Mouse (Mus musculus): ENCODE data around the gene Cbs. TPM values are rescaled to one million over a fixed set of nuclear protein-coding genes. Genes with fewer than 3 reads are reported as not detected.
A peak's percentile ranks its signal among the peaks of the same experiment; 100 is the strongest.

Gene Cbs
- total RNA-seq (2021), result 10 to 100 TPM; 46.7 to 51.6 TPM
- long read RNA-seq, experiment 1, full-length matches to known transcripts, result 55 of 62 reads
- long read RNA-seq, experiment 1, partial matches to known transcripts, result 1 of 62 reads
- long read RNA-seq, experiment 1, other reads (novel, unspliced or antisense), result 6 of 62 reads
- long read RNA-seq, experiment 2, full-length matches to known transcripts, result 40 of 46 reads
- long read RNA-seq, experiment 2, partial matches to known transcripts, result 1 of 46 reads
- long read RNA-seq, experiment 2, other reads (novel, unspliced or antisense), result 5 of 46 reads

DNA sequence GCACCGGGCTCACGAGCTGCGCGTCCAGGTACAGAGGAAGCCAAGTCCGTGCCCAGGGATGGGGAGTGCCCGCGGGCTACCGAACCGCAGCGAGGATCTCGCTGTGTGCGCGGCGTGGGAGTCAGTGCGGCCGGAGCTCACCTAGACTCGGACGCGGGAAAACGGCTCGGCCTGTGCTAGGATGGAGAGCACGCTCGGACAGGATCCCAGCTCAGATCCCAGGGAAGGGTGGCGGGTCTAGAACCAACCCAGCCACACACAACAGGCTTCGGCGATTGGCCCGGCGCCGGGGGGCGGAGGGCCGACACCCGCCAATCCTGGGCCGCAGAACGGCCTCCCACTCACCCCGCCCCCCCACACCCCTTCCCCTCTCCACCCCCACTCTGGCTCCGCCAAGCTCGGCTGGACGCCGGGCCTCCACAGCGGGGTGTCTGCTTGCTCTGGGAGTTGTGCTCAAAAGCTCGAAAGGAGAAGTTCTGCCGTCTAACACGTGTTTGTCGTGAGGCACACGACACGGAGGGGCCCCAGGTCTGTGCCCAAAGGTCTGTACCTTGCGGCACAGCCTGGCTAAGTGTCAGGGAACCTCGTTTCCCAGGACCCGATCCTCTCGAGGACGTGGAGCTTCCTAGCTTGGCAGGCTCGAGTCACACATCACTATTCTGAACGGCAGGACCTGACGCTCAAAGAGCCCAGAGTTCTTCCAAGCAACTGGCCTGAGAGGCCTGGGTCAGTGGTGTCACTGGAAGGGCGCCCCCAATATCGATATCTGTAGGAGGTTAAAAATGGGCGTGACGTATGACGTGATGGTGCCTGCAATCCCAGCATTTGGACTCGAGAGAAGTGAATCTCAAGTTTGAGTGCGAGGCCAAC is at the start of gene Cbs:
TSS of gene Cbs (minus strand) at position 297 of the 870 bp plus-strand sequence.
- Histone ChIP-seq H3K4me3 (peak within 1 kb of the TSS; percentile 47), H3K27ac (peak within 1 kb of the TSS; percentile 78)
- intact Hi-C loops (cut with DNase I), result no loop called here
- no peak for TF ChIP-seq CTCF (IDR thresholded peaks at IDR 0.05)
- DNase-seq (ENCODE audit: extremely low spot score in 1 of 2, low spot score in 2 of 2), result peak; percentile 66 to 75

DNA sequence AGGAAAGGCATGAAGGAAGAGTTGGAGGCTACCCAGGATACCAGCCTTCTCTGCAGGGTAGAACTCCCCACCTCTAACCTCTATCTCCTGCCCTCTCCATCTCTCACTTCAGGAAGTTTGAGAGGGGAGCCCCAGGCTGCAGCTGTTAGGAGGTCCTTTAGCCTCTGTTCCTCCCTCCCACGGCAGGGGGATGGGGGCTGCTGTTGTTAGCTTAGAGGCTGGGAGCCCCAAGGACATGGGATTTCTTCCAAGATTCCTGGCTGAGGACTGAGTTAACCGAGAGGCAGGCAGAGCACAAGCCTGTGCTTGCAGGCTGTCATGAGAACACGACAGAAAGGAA is 49.2 kb upstream of the Cbs start:
- no peak for DNase-seq (ENCODE audit: extremely low spot score in 1 of 2, low spot score in 2 of 2)
- no peak overlapping the region for H3K27ac ChIP-seq
- H3K4me3 ChIP-seq, result no peak overlapping the region
- intact Hi-C loops (cut with DNase I), result loop anchor here (5.0 to 10.0 kb wide), 2 partner anchors 386 to 519 kb away; no protein-coding TSS in a partner anchor
- no peak for TF ChIP-seq CTCF (IDR thresholded peaks at IDR 0.05)

DNA sequence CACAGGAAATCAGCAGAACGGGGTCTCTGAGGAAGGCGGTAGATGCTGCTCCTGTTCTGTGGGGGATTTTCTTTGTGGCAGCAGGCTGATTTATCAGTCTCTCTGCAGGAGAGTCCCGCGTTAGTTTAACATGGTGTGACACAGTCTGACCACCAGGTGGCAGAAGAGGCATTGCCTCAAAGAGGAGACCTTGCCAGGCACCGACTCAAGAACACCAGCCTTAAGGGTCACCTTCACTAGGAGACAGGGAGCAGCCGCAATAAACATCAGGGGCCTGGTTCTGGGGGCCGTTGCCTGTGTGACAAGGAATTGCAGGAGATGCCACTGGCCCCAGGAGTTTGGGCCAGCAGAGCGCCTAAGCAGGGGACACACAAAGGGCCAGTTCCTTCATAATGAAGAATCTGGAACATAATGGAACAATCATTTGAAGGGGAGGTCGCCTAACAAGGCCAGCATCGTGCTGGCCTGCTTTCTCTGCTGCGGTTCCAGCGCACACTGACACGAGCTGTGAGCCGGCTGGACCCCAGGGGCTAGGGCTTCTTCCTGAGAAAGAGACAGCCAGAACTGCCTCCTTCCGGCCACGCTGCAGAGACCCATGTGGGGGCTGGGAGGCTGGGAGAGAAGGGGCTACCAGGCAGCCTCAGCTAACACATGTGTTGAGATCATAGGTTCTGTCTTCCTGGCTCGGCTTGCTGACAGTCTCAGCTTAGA is 48.6 kb upstream of the Cbs start:
- intact Hi-C loops (cut with DNase I), result loop anchor here (1.0 to 10.0 kb wide), 3 partner anchors 340 to 519 kb away; no protein-coding TSS in a partner anchor
- peak; percentile 79 to 84 for DNase-seq (ENCODE audit: extremely low spot score in 1 of 2, low spot score in 2 of 2)
- peak; percentile 95 for TF ChIP-seq CTCF (IDR thresholded peaks at IDR 0.05)
- Histone ChIP-seq H3K4me3 (no peak overlapping the region), H3K27ac (peak overlapping the region; percentile 51)

DNA sequence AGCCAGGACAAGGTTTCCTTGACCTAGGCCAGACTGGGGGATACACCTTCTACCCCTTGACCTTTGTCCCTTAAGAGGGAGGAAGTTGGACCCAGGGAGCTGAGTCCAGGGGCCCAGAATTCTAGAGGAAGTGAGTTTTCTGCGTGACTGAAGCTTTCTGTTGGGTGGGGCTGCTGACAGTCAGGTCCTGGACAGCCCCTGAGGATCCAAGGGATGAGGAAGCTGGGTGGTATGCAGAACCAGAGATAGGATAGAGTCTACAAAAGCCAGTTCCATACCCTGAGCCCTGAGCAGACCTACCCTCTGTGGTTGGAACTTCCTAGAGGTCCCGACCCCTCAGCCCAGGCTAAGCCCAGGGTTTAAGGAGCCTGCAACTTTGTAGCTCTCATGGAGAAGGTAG is 43.4 kb upstream of the Cbs start:
- no peak for DNase-seq (ENCODE audit: extremely low spot score in 1 of 2, low spot score in 2 of 2)
- no peak for TF ChIP-seq CTCF (IDR thresholded peaks at IDR 0.05)
- Histone ChIP-seq H3K27ac (no peak overlapping the region), H3K4me3 (no peak overlapping the region)
- intact Hi-C loops (cut with DNase I), result loop anchor here (10.0 kb wide), 1 partner anchor 524 kb away; no protein-coding TSS in a partner anchor

DNA sequence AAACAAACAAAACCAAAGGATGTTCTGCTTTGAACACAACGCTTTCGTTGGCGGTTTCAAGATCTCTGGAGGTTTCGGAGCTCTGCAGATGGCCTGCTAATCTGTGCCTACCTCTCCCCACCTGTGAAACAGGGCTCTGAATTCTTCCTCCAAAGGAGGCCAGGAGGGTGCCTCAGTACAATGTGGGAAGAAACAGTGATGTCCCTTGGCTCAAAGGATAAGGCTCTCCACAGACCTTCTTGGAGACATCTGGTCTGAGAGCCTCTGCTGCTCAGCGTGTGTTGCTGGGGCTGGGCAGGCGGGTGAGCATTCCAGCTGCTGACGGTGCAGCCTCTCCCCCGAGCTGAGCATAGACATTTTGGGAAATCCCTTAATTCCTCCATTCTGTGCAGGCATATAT is 40.5 kb upstream of the Cbs start, which contains the start of gene Cryaa:
TSS of gene Cryaa (plus strand) at position 301 of the 400 bp plus-strand sequence.
- Histone ChIP-seq H3K4me3 (no peak within 1 kb of the TSS), H3K27ac (no peak within 1 kb of the TSS)
- no peak for DNase-seq (ENCODE audit: extremely low spot score in 1 of 2, low spot score in 2 of 2)
- no peak for TF ChIP-seq CTCF (IDR thresholded peaks at IDR 0.05)
- intact Hi-C loops (cut with DNase I), result no loop called here

DNA sequence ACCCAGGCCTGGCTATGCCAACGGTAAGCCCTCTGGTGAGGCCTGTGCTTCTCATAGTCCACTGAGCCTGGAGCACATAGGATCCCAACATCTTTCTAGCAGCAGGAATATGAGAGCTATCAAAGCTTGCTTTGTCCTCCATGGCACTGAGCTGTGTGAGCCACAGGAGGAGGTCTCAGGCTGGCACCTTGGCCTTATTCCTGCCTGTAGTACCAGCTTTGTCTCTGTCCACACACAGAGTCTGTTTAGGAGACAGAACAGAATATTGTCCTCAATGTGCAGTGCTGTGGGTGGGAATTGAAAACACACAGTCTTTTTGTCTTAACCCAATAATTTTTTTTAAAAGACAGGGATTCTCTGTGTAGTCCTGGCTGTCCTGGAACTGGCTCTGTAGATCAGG is 37.4 kb upstream of the Cbs start:
- no peak for TF ChIP-seq CTCF (IDR thresholded peaks at IDR 0.05)
- H3K27ac ChIP-seq, result peak overlapping the region; percentile 30; the same call in 1 of the 2 replicates
- intact Hi-C loops (cut with DNase I), result no loop called here
- DNase-seq (ENCODE audit: extremely low spot score in 1 of 2, low spot score in 2 of 2), result no peak
- H3K4me3 ChIP-seq, result no peak overlapping the region

DNA sequence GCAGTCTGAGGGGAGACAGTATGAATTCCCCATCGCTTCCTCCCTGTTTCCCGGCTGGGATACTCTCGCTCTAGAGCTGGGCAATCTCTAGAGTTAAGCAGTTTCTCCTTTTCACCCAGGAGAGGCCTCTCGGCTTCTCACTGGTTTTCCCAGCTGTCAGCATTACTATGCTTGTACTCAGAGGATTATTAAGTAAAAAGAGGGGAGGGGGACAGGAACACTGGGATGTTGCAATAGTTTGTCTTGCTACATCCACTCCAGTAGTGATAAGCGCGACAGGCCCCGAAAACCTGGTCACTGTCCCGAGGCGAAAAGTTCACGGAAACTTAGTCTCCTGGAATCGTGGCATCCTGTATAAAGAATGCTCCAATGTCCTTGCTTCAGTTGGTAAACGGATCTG is 35.2 kb upstream of the Cbs start:
- DNase-seq (ENCODE audit: extremely low spot score in 1 of 2, low spot score in 2 of 2), result no peak
- H3K27ac ChIP-seq, result no peak overlapping the region
- no peak overlapping the region for H3K4me3 ChIP-seq
- intact Hi-C loops (cut with DNase I), result no loop called here
- no peak for TF ChIP-seq CTCF (IDR thresholded peaks at IDR 0.05)

DNA sequence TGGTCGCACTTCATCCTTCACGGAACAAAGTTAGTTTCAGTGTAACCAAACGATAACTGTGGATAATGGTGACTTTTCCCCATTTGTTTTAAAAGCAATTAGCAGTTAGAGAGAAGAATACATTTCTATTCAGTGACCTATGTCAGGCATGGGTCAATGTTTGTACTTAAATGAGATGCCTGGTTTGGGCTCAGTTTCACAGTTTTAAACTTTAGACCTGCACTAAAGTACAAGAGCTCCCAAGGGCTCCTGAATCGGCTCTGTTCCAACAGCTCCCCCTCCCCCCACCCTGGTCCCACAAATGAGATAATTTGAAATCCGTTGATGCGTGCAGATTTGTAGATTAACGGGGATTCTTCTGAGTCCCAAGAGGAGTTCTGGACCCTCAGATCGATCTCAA is 34.7 kb upstream of the Cbs start:
- no peak for DNase-seq (ENCODE audit: extremely low spot score in 1 of 2, low spot score in 2 of 2)
- no peak for TF ChIP-seq CTCF (IDR thresholded peaks at IDR 0.05)
- H3K27ac ChIP-seq, result no peak overlapping the region
- no peak overlapping the region for H3K4me3 ChIP-seq
- intact Hi-C loops (cut with DNase I), result no loop called here

DNA sequence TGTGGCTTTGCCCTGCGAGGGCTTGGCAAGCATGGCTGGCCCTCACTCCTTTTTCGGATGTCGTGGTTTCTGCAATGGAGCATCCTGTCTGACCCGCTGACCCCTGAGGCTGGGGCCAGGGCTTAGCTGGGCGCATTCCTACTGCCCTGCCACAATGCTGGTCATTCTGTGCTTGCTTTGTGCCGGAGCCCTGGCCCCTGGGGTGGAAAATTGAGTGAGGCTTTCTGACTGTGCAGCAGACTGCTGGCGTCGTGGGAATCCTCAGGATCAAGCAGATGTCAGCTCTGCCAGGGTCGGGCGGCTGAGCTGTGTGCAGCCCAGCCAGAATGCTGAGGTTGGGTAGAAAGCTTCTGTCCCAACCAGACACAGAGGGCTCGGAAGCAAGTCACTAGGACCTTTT is 33.1 kb upstream of the Cbs start:
- Histone ChIP-seq H3K4me3 (no peak overlapping the region), H3K27ac (no peak overlapping the region)
- no peak for DNase-seq (ENCODE audit: extremely low spot score in 1 of 2, low spot score in 2 of 2)
- no peak for TF ChIP-seq CTCF (IDR thresholded peaks at IDR 0.05)
- intact Hi-C loops (cut with DNase I), result no loop called here

DNA sequence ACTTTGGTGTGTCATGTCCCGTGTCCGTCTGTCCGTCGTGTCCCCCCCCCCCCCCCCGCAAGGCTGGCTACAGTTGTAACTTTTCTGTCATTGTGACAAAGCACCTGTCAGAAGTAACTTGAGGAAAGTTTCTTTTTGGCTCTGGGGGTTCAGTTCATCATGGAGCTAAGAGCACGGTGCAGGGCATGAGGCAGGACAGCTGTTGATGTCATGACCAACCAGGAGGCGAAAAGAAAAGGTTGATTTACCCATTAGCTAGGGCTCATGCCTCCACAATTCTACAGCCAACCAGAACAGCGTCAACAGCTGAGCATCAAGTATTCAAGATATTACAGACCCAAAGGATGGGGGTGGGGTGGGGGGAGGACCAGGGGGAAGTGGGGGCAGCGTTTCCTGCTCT is 31.3 kb upstream of the Cbs start:
- intact Hi-C loops (cut with DNase I), result no loop called here
- no peak for TF ChIP-seq CTCF (IDR thresholded peaks at IDR 0.05)
- Histone ChIP-seq H3K27ac (no peak overlapping the region), H3K4me3 (no peak overlapping the region)
- DNase-seq (ENCODE audit: extremely low spot score in 1 of 2, low spot score in 2 of 2), result no peak

DNA sequence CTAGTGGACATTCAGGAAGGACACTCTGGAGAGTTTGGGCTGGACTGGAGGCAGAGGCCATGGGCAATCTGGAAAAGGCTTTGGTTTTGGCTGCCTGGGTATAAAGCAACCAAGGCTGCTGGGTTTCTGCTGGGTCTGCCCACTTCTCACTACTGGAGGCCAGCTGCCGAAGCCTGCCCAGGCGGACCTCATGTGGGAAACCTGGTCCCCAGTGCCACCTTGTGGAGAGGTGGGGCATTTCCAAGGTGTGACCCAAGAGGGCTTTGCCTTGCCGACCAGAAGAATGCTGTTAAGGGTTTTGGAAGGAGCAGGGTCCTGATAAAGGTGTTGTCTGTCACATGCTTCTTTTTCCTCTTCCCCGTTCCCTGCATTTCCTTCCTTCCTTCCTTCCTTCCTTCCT is 27.7 kb upstream of the Cbs start:
- H3K27ac ChIP-seq, result no peak overlapping the region
- peak; percentile 78 to 82 for DNase-seq (ENCODE audit: extremely low spot score in 1 of 2, low spot score in 2 of 2)
- intact Hi-C loops (cut with DNase I), result loop anchor here (1.0 to 5.0 kb wide), 3 partner anchors 136 to 335 kb away; no protein-coding TSS in a partner anchor
- peak; percentile 80 for TF ChIP-seq CTCF (IDR thresholded peaks at IDR 0.05)
- H3K4me3 ChIP-seq, result no peak overlapping the region

DNA sequence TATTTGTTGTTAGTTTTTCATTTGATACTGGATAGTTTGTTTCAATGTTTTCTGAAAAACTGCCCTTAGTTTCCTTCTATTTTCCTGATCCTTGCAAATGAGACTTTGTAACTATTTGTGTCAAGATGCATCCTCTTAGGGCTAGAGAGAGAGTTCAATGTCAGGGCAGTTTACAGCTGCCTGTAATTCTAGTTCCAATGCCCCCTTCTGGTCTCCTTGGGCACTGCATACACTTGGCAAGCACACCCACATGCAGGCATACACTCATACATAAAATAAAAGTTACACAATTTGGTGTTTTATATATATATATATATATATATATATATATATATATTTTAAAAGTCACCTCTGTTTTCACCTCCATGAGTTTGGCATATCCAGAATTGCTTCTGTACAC is 25.8 kb upstream of the Cbs start:
- no peak overlapping the region for H3K4me3 ChIP-seq
- TF ChIP-seq CTCF (IDR thresholded peaks at IDR 0.05), result no peak; the same call in none of the 2 replicates
- H3K27ac ChIP-seq, result no peak overlapping the region
- intact Hi-C loops (cut with DNase I), result loop anchor here (5.0 kb wide), 1 partner anchor 151 kb away; no protein-coding TSS in a partner anchor
- DNase-seq (ENCODE audit: extremely low spot score in 1 of 2, low spot score in 2 of 2), result no peak

Measured in left cerebral cortex, adult 2 months (tissue).